Mouse (Mus musculus): ENCODE measurements around the gene Tbcel.

The Tbcel gene

GRCm38 (mm10) chr9:42385656-42386055, 122.0 kb downstream of the Tbcel start:
- DNase-seq (ENCODE audit: low spot score in 2 of 2) = no peak

DNA sequence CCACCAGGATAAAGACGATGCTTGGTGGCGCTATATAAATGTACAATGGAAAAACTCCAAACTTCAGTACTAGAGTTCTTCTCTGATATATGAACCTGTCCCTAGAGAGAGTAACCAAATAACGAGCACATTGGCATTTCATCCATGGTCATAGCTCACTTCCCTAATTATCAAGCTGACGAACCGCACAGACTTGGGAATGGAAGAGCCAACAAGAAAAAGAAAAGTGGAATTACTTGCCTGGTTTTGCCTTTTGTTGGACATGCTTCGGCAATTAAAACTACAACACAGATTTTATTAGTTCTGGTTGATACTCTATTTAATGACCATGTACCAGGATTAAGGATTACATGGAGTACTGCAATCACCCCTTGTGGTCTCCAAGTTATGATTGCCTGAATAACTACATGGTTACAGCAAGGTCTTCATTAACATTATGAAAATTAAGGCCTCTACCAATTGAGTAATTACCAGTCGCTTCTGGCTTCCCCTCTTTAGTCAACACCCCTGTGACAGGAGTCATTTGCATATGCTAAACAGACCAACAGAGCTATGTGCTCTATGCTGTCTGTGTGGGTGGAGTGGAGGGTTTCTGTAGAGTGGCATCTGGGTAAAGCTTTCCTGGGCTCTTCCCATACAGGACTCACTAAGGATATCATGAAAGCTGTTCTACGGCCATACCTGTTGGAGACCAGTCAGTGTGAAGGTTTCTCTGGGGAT, 124.8 kb downstream of the Tbcel start:
- DNase-seq (ENCODE audit: low spot score in 2 of 2) = no peak

DNA sequence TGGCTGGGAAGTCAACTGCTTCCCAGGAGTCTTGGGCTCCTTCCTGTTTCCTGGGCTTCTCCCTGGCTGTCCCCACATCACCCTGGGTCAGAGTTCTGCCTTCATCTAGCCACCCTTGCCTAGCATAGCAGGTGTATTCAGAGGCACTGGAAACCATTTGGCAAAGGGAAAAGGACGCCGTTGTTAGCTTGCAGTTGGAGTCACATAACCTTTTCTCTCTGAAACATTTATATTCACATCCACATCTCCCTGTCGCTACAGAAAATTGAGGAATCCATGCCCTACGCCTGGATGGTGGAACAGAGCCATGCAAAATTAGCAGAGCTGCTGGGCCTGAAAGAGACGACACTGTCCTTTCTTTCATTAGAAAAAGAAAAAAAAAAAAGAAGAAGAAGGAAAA, 125.5 kb downstream of the Tbcel start:
- no peak for DNase-seq (ENCODE audit: low spot score in 2 of 2)

DNA sequence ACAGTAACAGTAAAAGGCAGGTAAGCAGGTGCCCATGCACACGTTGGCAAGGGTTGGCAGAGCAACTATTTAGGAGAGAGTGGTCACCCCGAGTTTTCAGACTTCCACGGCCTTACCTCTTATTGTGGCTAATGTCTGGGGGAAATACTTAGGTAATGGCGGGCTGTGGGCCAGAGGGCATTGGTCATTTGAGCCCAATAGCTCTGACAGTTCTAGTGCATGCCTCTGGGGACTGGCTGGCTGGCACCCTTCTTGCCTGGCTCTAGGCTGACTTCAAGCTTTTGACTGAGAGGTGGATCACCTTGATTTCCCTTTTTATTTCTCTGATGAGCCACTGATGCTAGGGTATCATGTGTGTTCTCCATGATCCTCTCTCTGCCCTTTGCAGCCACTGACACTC, 129.5 kb downstream of the Tbcel start:
- no peak for DNase-seq (ENCODE audit: low spot score in 2 of 2)

DNA sequence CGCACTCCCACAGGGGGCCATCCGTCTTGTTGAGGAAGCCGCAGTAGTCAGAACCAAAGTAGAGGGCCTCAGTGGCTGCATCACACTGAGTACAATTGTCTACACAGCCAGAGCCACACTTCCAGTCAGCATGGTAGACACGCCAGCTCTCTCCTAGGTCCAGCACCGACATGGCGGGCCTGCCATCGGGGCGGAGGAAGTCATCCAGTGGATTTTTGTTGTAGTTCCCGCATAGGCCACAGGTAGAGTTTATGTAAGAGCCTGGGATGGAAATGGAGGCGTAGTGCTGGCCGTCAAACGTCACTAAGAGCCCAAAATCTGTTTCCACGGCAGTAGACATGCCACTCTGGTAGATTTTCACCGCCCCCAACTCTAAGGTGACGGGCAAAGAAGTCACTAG, 130.0 kb downstream of the Tbcel start:
- DNase-seq (ENCODE audit: low spot score in 2 of 2) = no peak

DNA sequence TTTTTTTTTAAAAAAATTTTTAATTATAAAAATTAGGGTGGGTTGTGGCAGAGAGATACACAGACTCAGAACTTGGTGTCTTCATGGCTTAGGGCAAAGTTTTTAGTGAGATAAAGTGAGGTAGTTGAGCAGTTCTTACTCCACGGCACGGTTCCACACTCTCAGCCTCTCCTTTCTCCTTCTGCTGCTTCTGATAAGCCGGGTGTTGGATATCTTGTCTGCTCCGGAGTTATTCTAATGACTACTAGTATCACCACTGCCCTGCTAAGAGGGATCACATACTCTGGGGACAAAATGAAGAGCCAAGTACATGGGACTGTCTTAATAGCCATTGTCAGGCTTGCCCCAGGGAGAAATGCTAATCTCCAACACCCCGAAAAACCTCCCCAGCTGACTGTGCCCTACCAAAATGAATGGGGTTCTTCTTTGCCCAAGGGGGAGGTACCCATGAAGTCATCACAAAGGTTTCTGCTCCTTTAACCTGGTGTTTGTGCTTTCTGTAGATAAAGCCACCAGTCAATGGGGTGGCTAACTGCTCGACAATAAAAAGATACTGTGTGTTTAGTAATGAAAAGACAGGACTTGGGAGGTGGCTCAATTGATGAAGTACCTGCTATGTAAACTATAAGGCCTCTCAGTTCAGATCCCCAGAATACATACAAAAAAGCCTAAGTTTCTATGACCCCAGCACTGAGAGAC, 135.8 kb downstream of the Tbcel start:
- DNase-seq (ENCODE audit: low spot score in 2 of 2) = no peak

Measured in cerebellum, postnatal 4 days (tissue).